Mouse (Mus musculus) left cerebral cortex, postnatal 4 days (tissue): Measurements from ENCODE around the gene Cgref1. TPM values are rescaled to one million over a fixed set of nuclear protein-coding genes. Genes with fewer than 3 reads are reported as not detected.

Experiments used
- DNase-seq: peaks from one replicate; pipeline ENCODE4 v3.0.0-alpha.2; 2022
- intact Hi-C: fragments of 180-260 bp; cut with DNase I; formaldehyde crosslinking; loops from one replicate; pipeline ENCODE4 v1.15.1; 2025
- total RNA-seq, 2 experiments: library from RNA; stranded (reverse); gene quantifications; 2 replicates each; pipeline ENCODE4 v1.2.3; 2021

Cgref1 gene
- total RNA-seq, 2 experiments from 2014 or later = 53.9 TPM

GRCm38 (mm10) chr5:30950922-30951321 is 5.5 kb upstream of the Cgref1 start:
- intact Hi-C loops = no loop called here
- no peak for DNase-seq

DNA sequence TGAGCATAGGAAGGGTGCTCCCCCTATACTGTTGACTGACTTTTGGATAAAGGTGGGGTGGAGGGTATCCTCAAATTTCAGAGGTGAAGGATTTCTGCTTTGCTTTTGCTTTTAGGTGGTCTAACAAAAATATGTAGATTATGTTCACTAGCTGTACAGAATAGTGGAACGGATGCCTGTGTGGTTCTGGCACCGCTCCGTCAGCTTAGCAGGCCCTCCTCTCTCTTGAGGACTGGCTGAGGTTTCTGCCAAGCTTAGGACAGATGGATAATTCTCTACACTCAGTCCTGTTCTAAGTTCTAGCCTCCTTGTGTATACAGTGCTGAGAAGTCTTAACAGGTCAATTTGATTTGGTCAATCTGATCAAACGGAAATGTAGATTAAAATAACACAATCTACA is 5.1 kb upstream of the Cgref1 start:
- peak; percentile 34 for DNase-seq
- intact Hi-C loops = no loop called here

GRCm38 (mm10) chr5:30949654-30950326 is 4.4 kb upstream of the Cgref1 start:
- intact Hi-C loops = no loop called here

GRCm38 (mm10) chr5:30948620-30949019 is 3.2 kb upstream of the Cgref1 start:
- no peak for DNase-seq
- intact Hi-C loops = no loop called here

More at GRCm38 (mm10) chr5:30949654-30950326, 4.4 kb upstream of the Cgref1 start:
- DNase-seq = peak; percentile 95

GRCm38 (mm10) chr5:30944344-30944743 is 1.0 kb downstream of the Cgref1 start:
- DNase-seq = no peak
- intact Hi-C loops = no loop called here

DNA sequence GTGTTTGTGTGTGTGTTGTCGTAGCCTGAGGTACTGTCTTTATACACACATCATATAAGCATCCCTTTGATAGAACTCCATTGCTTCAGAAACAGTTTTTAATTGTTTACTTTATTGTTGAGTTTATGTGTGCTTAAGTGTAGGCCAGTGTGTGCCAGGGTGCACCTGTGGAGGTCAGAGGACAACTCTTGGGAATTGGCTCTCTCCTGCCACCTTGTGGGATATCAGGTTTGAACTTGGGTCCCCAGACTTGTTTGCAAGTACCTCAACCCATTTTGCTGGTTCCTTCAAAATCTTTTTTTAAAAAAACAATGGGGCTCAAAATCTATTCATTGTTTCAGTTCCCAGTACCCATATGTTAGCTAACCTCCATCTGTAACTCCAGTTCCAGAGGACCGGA is 2.4 kb downstream of the Cgref1 start:
- no peak for DNase-seq
- intact Hi-C loops = no loop called here

- intact Hi-C loops = loop anchor here (5.0 kb wide), 1 partner anchor 67 kb away; no protein-coding TSS in a partner anchor
- no peak for DNase-seq
Measured at GRCm38 (mm10) chr5:30934725-30935461, 10.5 kb downstream of the Cgref1 start.

GRCm38 (mm10) chr5:30933705-30934104 is 11.7 kb downstream of the Cgref1 start:
- intact Hi-C loops = loop anchor here (5.0 kb wide), 1 partner anchor 69 kb away; no protein-coding TSS in a partner anchor
- DNase-seq = no peak

GRCm38 (mm10) chr5:30931378-30931777 is 14.0 kb downstream of the Cgref1 start:
- intact Hi-C loops = loop anchor here (5.0 kb wide), 1 partner anchor 71 kb away; no protein-coding TSS in a partner anchor
- no peak for DNase-seq

GRCm38 (mm10) chr5:30930846-30931245 is 14.5 kb downstream of the Cgref1 start:
- intact Hi-C loops = loop anchor here (5.0 kb wide), 1 partner anchor 71 kb away; no protein-coding TSS in a partner anchor
- no peak for DNase-seq

DNA sequence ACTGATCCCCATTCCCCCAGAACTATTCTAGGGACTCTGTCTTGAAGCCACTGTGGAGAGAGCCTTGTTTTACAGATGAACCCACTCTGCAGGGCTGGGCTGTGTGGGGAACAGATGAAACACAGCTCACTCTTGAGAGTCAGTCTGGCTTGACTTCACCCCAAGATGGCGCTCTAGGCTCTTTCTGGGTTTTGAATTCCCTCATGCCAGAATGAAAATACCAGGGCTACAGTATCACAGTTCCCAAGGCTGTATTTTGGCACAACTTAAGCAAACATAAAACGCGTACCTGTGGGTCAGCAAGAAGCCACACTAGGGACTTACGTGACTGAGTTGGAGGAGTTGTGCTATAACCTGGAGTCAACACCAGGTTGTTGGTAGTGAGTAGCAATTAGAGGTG is 15.3 kb downstream of the Cgref1 start:
- intact Hi-C loops = loop anchor here (5.0 kb wide), 1 partner anchor 72 kb away; no protein-coding TSS in a partner anchor
- DNase-seq = peak; percentile 77

GRCm38 (mm10) chr5:30927945-30928529 is 17.4 kb downstream of the Cgref1 start:
- intact Hi-C loops = no loop called here

GRCm38 (mm10) chr5:30926073-30926472 is 19.3 kb downstream of the Cgref1 start:
- DNase-seq = no peak
- intact Hi-C loops = no loop called here

More at GRCm38 (mm10) chr5:30927945-30928529, 17.4 kb downstream of the Cgref1 start:
- DNase-seq = no peak

DNA sequence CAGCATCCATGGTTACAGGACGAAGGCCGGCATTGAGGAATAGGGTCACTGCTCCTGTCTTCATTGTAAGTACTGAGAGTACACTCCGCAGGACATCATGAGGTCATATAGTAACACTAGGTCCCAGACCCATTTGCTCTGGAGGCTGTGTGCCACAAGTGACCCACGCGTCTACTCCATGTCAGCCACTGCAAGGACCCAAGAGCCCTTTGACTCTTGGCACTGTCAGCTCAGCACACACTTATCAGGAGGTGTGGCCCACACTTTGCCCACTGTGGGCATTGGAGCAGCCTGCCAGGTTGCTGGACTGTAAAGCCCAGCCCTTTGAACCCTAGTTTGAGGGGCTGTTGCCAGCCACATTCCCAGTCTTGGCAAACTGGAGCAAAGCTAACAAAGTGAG is 20.2 kb downstream of the Cgref1 start:
- intact Hi-C loops = no loop called here
- no peak for DNase-seq

- intact Hi-C loops = no loop called here
- DNase-seq = no peak
Measured at GRCm38 (mm10) chr5:30924614-30925013, 20.8 kb downstream of the Cgref1 start.

GRCm38 (mm10) chr5:30923119-30923518 is 22.3 kb downstream of the Cgref1 start:
- DNase-seq = no peak
- intact Hi-C loops = no loop called here

DNA sequence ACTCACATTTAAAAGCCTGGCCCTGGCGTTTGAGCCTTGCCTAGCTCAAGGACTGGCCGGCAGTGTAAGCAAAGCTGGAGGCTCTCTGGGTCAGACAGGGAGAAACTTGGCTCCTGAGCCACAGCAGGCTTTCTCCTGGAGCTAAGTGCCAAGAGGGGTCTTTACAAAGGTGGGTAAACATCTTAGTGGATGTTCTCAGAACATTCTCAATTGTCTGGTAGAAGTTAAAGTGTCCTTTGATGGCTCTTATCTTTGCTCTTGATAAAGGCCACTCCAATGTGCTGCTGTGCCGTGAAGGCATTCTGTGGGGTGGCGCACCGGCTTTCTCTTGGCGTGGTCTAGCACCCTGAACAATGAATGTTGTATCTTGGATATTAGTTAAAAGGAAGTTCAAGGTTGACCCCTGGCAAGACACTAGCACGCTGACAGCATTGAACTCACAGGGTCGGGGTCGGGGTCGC is 22.8 kb downstream of the Cgref1 start:
- no peak for DNase-seq
- intact Hi-C loops = no loop called here

DNA sequence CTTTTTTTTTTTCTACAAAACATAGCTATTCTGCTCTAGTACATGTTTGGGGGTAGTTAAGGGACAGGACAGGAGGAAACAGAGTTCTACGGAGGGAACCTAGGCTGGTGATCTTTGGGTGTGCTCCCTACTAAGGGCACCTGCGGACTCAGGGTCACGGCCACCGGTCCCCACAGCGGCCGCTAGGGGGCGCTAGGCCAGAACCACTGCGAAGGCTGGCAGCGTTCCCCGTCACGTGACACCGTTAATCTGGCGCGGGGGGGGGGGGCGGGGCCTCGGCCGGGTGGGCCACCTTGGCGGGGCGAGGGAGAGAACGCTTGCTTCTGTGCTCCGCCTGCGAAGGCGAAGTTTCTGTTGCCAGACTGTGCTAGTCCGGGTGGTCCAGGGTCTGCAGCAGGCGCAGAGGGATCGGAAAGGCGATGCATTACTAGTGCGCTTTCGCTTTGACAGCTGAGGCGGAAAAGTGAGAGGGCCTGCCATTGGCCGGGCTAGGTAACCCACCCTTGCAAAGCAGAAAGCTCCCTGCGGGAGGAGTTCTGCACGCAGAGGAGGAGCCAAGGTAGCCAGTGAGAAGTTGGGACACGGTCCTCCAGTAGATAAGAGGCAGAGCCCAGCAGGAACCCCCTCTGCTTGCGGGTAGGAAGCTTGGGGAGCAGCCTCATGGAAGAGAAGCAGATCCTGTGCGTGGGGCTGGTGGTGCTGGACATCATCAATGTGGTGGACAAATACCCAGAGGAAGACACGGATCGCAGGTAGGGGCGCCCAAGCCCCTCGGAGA is 23.9 kb downstream of the Cgref1 start, which contains the start of gene Khk:
TSS of gene Khk (plus strand) at position 176 of the 778 bp plus-strand sequence.
- intact Hi-C loops = no loop called here
- DNase-seq = peak; percentile 94

- intact Hi-C loops = no loop called here
Measured at GRCm38 (mm10) chr5:30920621-30921020, 24.8 kb downstream of the Cgref1 start.

DNA sequence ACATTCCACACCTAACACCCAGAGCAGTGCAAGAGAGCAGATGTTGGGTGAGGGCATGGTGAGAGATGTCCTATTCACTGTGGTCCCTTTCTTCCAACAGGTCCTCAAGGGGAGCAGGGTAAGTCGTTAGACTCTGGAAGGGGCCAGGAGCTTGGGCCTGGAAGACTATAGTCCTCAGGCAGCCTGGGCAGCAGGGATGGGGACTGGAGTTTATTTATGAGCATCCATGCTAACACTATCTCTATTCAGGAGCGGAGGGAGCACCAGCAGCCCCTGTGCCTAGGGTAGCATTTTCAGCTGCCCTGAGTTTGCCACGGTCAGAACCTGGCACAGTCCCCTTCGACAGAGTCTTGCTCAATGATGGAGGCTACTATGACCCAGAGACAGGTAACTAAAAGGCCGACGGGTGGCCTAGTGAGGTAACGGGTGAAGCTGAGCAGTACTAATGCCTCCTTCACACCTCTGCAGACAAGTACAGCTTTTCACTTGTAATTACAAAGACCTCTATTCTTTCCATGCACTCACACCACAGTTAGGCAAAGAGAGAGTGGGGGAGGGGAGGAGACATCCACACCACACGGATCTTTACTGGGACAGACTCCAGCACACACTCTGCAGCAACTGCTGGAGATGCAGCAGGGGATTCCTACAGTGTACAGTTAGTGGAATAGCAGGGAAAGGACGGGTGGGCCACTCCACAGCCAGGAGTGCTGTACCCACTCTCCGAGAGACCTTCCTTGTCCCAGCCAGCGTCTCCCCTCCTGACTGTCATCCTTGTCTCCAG is 25.4 kb downstream of the Cgref1 start:
- DNase-seq = no peak
- intact Hi-C loops = no loop called here

More at GRCm38 (mm10) chr5:30920621-30921020, 24.8 kb downstream of the Cgref1 start:
- DNase-seq = no peak
